Mouse (Mus musculus) heart, embryonic 14.5 days (tissue): ENCODE data around the gene Frs3. TPM values are rescaled to one million over a fixed set of nuclear protein-coding genes. Genes with fewer than 3 reads are reported as not detected.

Experiments
- ATAC-seq: fragments of 200-750 bp; cut with Nextera tagmentation; 2 replicates; pipeline ENCODE4 v1.8.0; 2017; ENCODE audit warnings: low read depth, moderate TSS enrichment; ENCODE audit not compliant: insufficient number of reproducible peaks, insufficient read depth, low FRiP score
- H3K27ac ChIP-seq, 2 experiments: fragments of 200-500 bp in 1 of 2; fragments of 300-500 bp in 1 of 2; sonication (generic) in 1 of 2; replicated peaks in 1 of 2; 2 replicates each; pipeline ENCODE4 v1.5.1; 2012 to 2014; ENCODE audit warnings: low read depth in 2 of 2, low read length in 2 of 2, control low read depth in 1 of 2, mild to moderate bottlenecking in 1 of 2, mixed read lengths in 1 of 2; ENCODE audit not compliant: control insufficient read depth in 1 of 2, insufficient read depth in 1 of 2
- H3K27me3 ChIP-seq: fragments of 300-500 bp; sonication (generic); 2 replicates; pipeline ENCODE4 v1.6.1; 2014; ENCODE audit warnings: mild to moderate bottlenecking, low read length, control low read depth; ENCODE audit not compliant: control insufficient read depth, insufficient read depth
- H3K36me3 ChIP-seq: fragments of 300-500 bp; sonication (generic); 2 replicates; pipeline ENCODE4 v1.6.1; 2014; ENCODE audit warnings: mild to moderate bottlenecking, control low read depth, low read length, mixed read lengths; ENCODE audit not compliant: control insufficient read depth, insufficient read depth
- H3K4me1 ChIP-seq, 2 experiments: fragments of 200-500 bp in 1 of 2; fragments of 300-500 bp in 1 of 2; sonication (generic) in 1 of 2; 2 replicates each; pipeline ENCODE4 v1.6.1; 2012 to 2014; ENCODE audit warnings: low read length in 2 of 2, control low read depth in 1 of 2, mixed read lengths in 1 of 2; ENCODE audit not compliant: control insufficient read depth in 2 of 2, insufficient read depth in 2 of 2
- H3K4me2 ChIP-seq: fragments of 300-500 bp; sonication (generic); 2 replicates; pipeline ENCODE4 v1.6.1; 2014; ENCODE audit warnings: mild to moderate bottlenecking, low read length
- H3K4me3 ChIP-seq, 2 experiments: fragments of 200-500 bp in 1 of 2; fragments of 300-500 bp in 1 of 2; sonication (generic) in 1 of 2; 2 replicates each; pipeline ENCODE4 v1.5.1; 2012 to 2014; ENCODE audit warnings: low read length in 2 of 2, mild to moderate bottlenecking in 2 of 2, control low read depth in 1 of 2, low read depth in 1 of 2, moderate library complexity in 1 of 2; ENCODE audit not compliant: control insufficient read depth in 1 of 2, insufficient read depth in 1 of 2
- H3K9ac ChIP-seq: fragments of 300-500 bp; sonication (generic); 2 replicates; pipeline ENCODE4 v1.6.1; 2014; ENCODE audit warnings: mild to moderate bottlenecking, low read length
- H3K9me3 ChIP-seq: fragments of 300-500 bp; sonication (generic); 2 replicates; pipeline ENCODE4 v1.6.1; 2016; ENCODE audit warnings: low read length, control low read depth; ENCODE audit not compliant: control insufficient read depth
- WGBS: fragments of 180-500 bp; shearing (Covaris S2); extraction: QIAGEN DNeasy Blood & Tissue Kit; methylation state at CpG from one replicate; pipeline ENCODE4 v1.1.7; 2014; 5-methylcytosine and 5-hydroxymethylcytosine counted together
- polyA plus RNA-seq: library from polyadenylated mRNA; unstranded; fragments of >200 nt; fragmentation: Nextera tagmentation; extraction: Ambion mirVana; gene quantifications from 2 replicates; pipeline ENCODE4 v1.2.1, GENCODE M21; 2014

Frs3 gene
- polyA plus RNA-seq, 1 experiment from 2014 or later = 2.8 TPM

DNA sequence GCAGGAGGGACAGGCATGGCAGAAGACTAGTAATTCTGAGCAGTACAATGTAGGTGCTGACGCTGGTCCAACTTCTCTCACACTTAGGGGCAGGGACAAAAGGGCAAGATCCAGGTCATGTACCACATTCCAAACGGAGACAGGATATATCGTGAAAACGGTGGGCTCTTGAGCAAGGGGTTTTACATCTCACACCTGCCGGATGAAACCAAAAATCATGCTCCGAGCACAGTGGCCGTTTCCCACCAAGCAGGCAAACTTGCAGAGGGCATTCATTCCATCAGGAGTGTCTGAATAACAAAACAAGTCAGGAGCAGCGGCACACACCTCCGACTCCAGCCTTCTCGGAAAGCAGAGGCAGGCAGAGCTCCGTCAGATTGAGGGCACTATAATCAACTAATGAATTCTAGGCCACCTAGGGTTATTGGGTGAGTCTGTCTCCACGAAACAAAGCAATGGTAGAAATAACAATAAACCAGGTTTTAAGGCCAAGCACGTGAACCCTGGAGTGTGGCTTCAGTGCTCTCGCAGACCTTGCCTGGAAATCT, 46.8 kb downstream of the Frs3 start:
- no peak overlapping the region for H3K27ac ChIP-seq
- H3K9me3 ChIP-seq = no peaks in the 10 kb centered on the region
- H3K4me1 ChIP-seq = peaks cover 12 to 21% of the 10 kb centered on the region in 2 experiments
- no peak overlapping the region for H3K4me2 ChIP-seq
- 75% methylated on average over 14 of the region's 14 CpGs for WGBS
- H3K4me3 ChIP-seq = no peak overlapping the region
- no peak overlapping the region for H3K9ac ChIP-seq
- 0 out of 2 replicates have a peak, but pooled peaks cover 5% of the 10 kb centered on the region for H3K36me3 ChIP-seq
- no peak for ATAC-seq
- no peaks in the 10 kb centered on the region for H3K27me3 ChIP-seq

DNA sequence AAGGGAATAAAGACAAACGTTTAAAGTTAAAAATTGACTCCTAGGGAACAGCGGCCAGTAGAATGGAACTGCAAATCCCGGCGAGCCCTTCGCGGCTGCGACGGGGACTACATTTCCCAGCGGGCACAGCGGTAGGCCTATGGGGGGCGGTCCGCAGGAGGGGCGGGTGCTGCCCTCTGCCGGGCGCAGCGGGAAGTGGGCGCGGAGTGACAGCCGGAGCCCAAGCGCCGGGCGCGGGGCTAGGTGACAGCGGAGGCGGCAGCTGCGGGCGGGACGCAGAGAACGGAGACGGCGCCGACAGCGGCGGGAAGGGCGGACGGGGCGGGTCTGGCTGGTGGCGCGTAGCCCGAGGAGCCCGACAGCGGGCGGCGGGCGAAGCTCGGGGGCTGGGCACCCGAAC, 48.0 kb downstream of the Frs3 start, which contains the start of gene Tfeb:
Tfeb (plus strand) TSS at position 175 of the 400 bp plus-strand sequence.
- peaks cover 17 to 32% of the 10 kb centered on the region in 2 experiments for H3K4me1 ChIP-seq
- H3K36me3 ChIP-seq = 0 out of 2 replicates have a peak, but pooled peaks cover 5% of the 10 kb centered on the region
- H3K27ac ChIP-seq = peak within 1 kb of the TSS; percentile 89 to 95
- no peaks in the 10 kb centered on the region for H3K27me3 ChIP-seq
- H3K4me2 ChIP-seq = peak within 1 kb of the TSS; percentile 82
- peak within 1 kb of the TSS; percentile 95 for H3K9ac ChIP-seq
- H3K9me3 ChIP-seq = no peaks in the 10 kb centered on the region
- ATAC-seq = peak; percentile 68
- peak within 1 kb of the TSS; percentile 88 to 90 for H3K4me3 ChIP-seq
- WGBS = under 1% methylated on average over 45 of the region's 47 CpGs

DNA sequence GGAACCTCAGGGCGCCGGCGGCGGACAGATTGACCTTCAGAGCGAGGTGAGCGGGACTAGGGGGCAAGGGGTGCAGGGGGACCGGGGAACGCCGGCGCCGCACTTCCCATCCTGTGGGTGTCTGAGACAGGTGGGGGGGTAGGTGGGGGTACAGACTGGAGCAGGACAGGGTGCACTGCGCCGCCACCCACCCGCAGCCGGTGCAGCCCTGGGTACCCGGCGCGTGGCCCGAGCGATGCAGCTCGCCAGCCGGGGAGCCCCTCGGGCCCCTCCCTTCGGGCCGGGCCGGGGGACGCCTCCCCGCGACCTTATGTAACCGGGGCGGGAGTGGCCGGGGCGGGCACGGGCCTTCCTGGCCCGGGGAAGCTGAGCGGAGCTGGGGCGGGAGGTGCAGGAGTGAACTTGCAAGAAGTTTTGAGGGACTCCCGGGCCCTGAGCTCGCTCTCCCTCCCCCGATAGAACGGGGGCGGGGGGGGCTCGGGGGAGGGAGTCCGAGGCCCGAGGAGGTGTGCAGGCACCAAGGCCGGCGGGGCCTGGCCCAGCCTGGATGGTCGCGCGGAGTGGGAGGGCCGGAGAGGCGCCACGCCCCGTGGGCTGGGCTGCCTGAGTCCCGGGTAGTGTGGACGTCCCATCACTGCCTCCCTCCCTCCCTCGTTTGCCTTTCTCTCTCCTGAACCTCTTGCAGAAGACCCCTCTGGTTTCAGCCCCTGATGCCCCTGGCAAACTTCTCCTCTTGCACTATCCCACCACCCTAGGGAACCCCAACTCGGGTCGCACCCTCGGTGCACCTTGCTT, 48.6 kb downstream of the Frs3 start:
- ATAC-seq = peak; percentile 87
- WGBS = under 1% methylated on average over 33 of the region's 60 CpGs
- no peaks in the 10 kb centered on the region for H3K9me3 ChIP-seq
- H3K27me3 ChIP-seq = no peaks in the 10 kb centered on the region
- peak overlapping the region; percentile 95 for H3K9ac ChIP-seq
- peak overlapping the region; percentile 88 to 90 for H3K4me3 ChIP-seq
- H3K27ac ChIP-seq = peak overlapping the region; percentile 89 to 95
- H3K36me3 ChIP-seq = 0 out of 2 replicates have a peak, but pooled peaks cover 5% of the 10 kb centered on the region
- H3K4me2 ChIP-seq = peak overlapping the region; percentile 82
- peaks cover 17 to 32% of the 10 kb centered on the region in 2 experiments for H3K4me1 ChIP-seq

DNA sequence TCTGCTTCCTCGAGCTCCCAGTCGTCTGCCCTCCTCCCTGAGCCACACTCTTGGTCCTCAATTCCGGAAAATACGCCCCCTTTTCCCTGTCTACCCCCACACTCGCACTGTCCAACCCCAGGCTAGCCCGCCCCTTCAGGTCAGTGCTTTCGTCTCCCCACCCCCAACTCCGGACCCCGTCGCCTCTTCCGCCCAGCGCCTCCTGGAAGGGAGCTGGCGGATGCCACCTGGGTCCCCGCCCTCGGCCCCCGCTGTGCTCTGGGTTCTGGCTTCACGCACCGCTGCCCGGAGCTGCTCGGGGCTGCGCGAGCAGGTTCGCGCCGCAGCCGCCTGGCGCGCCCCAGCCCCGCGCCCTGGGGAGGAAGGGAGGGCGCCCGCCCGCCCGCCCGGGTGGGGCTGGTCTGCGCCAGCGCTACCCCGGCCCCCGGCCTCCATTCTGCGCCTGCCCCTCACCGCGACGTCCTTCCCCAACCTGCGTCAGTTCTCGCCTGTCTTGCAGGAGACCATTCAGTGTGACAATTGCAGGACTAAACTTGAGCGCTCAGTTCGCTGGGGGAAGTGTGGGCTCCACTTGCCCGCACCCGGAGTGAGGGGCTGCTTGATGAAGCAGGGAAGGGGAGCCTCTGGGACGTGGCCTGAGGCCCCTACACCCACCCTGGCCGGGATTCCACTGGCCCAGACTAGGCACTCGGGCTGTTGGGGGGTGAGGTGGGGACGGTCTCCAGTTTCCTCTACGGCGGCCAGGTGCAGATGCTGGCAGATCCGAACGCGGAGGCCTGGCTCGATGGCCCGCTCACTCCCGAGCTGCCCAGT, 49.4 kb downstream of the Frs3 start:
- peak overlapping the region; percentile 88 to 90 for H3K4me3 ChIP-seq
- ATAC-seq = peak; percentile 45
- H3K27me3 ChIP-seq = no peaks in the 10 kb centered on the region
- peaks cover 21 to 40% of the 10 kb centered on the region in 2 experiments for H3K4me1 ChIP-seq
- H3K9me3 ChIP-seq = no peaks in the 10 kb centered on the region
- H3K4me2 ChIP-seq = peak overlapping the region; percentile 82
- H3K36me3 ChIP-seq = 0 out of 2 replicates have a peak, but pooled peaks cover 5% of the 10 kb centered on the region
- under 1% methylated on average over 59 of the region's 61 CpGs for WGBS
- peak overlapping the region; percentile 95 for H3K9ac ChIP-seq
- H3K27ac ChIP-seq = peak overlapping the region; percentile 59 to 95

DNA sequence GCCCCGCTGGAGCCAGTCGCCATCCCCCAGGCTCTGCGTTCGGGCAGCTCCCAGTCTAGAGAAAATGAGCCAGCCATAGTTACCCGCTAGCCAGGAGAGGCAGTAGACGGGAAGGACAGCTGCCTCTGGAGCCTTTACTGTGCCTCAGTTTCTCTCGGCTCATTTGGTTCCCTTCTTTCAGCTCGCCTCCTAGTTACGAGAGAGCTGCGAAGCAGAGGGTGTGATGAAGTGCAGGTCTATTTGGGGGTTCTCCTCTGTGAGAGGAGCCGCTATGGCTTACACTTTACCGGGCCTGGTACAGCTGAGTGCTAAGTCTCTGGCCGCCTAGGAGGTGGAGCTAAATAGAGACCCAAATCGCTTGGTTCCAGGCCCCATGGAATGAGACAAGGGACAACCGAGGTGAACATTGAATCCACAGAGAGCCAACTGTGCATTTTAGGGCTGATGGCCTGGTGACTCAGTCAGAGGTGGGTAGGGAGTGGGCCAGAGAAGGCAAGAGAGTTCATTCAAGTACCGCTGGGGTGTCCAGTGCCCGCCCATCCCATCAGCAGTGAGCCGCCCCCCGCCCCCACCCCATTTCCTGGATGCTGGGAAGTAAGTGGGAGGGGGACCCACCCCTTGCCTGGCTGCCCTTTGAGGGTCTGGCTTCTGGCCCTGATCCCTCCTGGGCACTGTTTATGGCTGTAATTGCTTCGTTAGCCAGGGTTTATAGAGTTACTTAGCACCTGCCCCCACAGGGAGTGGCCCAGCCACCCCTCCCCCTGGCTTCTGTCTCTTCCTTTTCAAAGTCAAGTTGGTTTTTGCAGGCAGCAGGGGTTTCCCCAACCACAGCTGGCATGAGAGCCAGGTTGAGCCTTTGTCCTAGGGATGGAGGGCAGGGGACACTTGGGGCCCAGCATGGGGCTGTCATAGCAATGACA, 50.3 kb downstream of the Frs3 start:
- peak overlapping the region; percentile 82 for H3K4me2 ChIP-seq
- H3K4me1 ChIP-seq = peaks cover 25 to 45% of the 10 kb centered on the region in 2 experiments
- 0 out of 2 replicates have a peak, but pooled peaks cover 5% of the 10 kb centered on the region for H3K36me3 ChIP-seq
- 17% methylated on average over 20 of the region's 20 CpGs for WGBS
- H3K27me3 ChIP-seq = no peaks in the 10 kb centered on the region
- peak overlapping the region; percentile 88 to 90 for H3K4me3 ChIP-seq
- no peak for ATAC-seq
- H3K9me3 ChIP-seq = no peaks in the 10 kb centered on the region
- peak overlapping the region; percentile 95 for H3K9ac ChIP-seq
- peak overlapping the region; percentile 6 to 95; a peak in 2 of 4 replicates for H3K27ac ChIP-seq

DNA sequence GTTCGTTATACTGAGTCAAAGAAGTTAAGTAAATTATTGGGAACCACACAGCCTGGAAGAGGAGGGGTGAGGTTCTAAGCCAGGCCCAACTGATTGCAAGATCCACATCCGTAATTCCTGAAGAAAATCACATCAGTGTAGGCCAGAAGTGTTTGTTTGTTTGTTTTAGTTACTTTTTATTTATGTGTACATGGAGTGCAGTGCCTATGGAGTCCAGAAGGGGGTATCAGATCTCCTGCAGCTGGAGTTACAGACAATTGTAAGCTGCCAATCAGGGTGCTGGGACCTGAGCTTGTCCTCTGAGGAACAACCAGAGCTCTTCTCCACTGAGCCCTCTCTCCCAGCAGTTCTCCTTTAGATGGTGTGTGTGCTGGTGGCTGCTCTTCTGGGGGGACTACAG, 51.4 kb downstream of the Frs3 start:
- ATAC-seq = no peak

More for the DNA sequence above, 51.4 kb downstream of the Frs3 start:
- H3K9me3 ChIP-seq = peaks cover 6% of the 10 kb centered on the region; the same call in 1 of the 2 replicates
- 85% methylated on average over 2 of the region's 2 CpGs for WGBS
- no peaks in the 10 kb centered on the region for H3K27me3 ChIP-seq
- H3K9ac ChIP-seq = no peak overlapping the region
- H3K4me3 ChIP-seq = no peak overlapping the region
- 0 out of 2 replicates have a peak, but pooled peaks cover 5% of the 10 kb centered on the region for H3K36me3 ChIP-seq
- H3K4me2 ChIP-seq = no peak overlapping the region
- H3K4me1 ChIP-seq = peaks cover 25 to 45% of the 10 kb centered on the region in 2 experiments
- no peak overlapping the region for H3K27ac ChIP-seq
